ENCODE assay signal across 8 mouse cellular contexts in the genomic region with DNA sequence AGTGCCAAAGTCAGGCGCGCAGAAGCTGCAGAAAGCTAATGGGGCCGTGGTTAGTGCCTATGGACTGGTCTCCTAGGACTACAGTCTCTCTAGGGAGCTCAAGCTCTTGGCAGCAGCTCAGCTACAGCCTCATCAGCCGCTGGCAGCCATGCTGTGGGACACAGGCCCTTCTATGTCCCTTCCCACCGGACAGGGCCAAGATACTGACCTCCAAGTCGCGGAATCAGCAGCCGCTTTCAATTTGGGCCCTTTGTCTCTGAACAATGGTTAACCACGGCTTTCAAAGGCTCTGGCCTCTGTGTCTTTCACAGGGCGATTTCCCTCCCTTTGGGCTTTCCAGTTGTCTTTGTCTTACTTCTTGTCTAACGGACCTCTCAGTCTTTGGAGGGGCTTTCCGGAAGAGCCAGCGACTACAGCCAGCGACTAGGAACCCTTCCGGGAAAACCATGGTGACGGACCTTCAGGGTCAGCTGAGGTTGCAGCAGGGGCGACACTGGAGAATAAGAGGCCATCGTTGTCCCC. TPM values are rescaled to one million over a fixed set of nuclear protein-coding genes. Genes with fewer than 3 reads are reported as not detected.
DNase-seq lines count a peak whose midpoint lies in the region; ATAC-seq and TF ChIP-seq lines count a peak whose summit lies in the region.

No protein-coding gene starts in this region.

- no peak overlapping the region for H3K4me3 ChIP-seq in cerebellum, adult 2 months (replicated peaks; ENCODE audit: insufficient read depth, low read depth, low read length)
- 0 out of 2 replicates have a peak overlapping the region, but pooled peaks have one; percentile 3 for H3K4me3 ChIP-seq in hindbrain, embryonic 11.5 days (ENCODE audit: low read depth, low read length)
- no peak overlapping the region for H3K4me3 ChIP-seq in limb, embryonic 13.5 days

- no peak for TF ChIP-seq CTCF in cerebellum, adult 2 months (IDR thresholded peaks at IDR 0.05; ENCODE audit: borderline replicate concordance, insufficient read depth, low read depth, low read length)

- no peaks in the 10 kb centered on the region for H3K4me1 ChIP-seq in cerebellum, adult 2 months (ENCODE audit: control insufficient read depth, insufficient read depth, low read length)
- H3K4me1 ChIP-seq in hindbrain, embryonic 11.5 days (replicated peaks; ENCODE audit: control insufficient read depth, insufficient read depth, low read length), result no peaks in the 10 kb centered on the region
- peaks cover 11% of the 10 kb centered on the region for H3K4me1 ChIP-seq in limb, embryonic 13.5 days

- DNase-seq in cerebellum, adult 2 months, result peak; percentile 28 to 45
- no peak for DNase-seq in cerebellum, adult 8-10 months
- DNase-seq in brain, adult 2 months (ENCODE audit: low read depth, low spot score), result peak; percentile 23
- DNase-seq in gastrocnemius, adult 18-20 months (ENCODE audit: low spot score), result peak; percentile 48
- peak; percentile 80 for DNase-seq in hindbrain, embryonic 11.5 days (ENCODE audit: low spot score)
- peak; percentile 17 for DNase-seq in ovary, postnatal 36 days (ENCODE audit: low spot score)
- no peak for DNase-seq in urinary bladder, adult 2 months (ENCODE audit: low spot score)

- ATAC-seq in hindbrain, embryonic 11.5 days (ENCODE audit: low FRiP score), result peak; percentile 78
- no peak for ATAC-seq in limb, embryonic 13.5 days (ENCODE audit: low FRiP score, low read depth)

- H3K4me2 ChIP-seq in hindbrain, embryonic 11.5 days (replicated peaks; ENCODE audit: low read depth, low read length), result peak overlapping the region; percentile 31
- H3K4me2 ChIP-seq in limb, embryonic 13.5 days (replicated peaks), result 0 out of 2 replicates have a peak overlapping the region, but pooled peaks have one; percentile 16

- peak overlapping the region; percentile 38 for H3K9ac ChIP-seq in hindbrain, embryonic 11.5 days (ENCODE audit: low read depth, low read length)
- H3K9ac ChIP-seq in limb, embryonic 13.5 days, result no peak overlapping the region

- WGBS in cerebellum, adult 2 months, result 22% methylated on average over 18 of the region's 18 CpGs
- 12% methylated on average over 18 of the region's 18 CpGs for WGBS in hindbrain, embryonic 11.5 days
- whole genome bisulfite sequencing in limb, embryonic 13.5 days, result 63% methylated on average over 18 of the region's 18 CpGs

- no peak overlapping the region for H3K27ac ChIP-seq in cerebellum, adult 2 months (ENCODE audit: insufficient read depth, low read length)
- peak overlapping the region; percentile 43; the same call in 1 of the 2 replicates for H3K27ac ChIP-seq in hindbrain, embryonic 11.5 days (ENCODE audit: low read depth, low read length)
- H3K27ac ChIP-seq in limb, embryonic 13.5 days, result no peak overlapping the region

- H3K36me3 ChIP-seq in hindbrain, embryonic 11.5 days (ENCODE audit: control insufficient read depth, insufficient read depth, low read length), result no peaks in the 10 kb centered on the region
- no peaks in the 10 kb centered on the region for H3K36me3 ChIP-seq in limb, embryonic 13.5 days

- H3K27me3 ChIP-seq in cerebellum, adult 2 months (ENCODE audit: control insufficient read depth, insufficient read depth, low read length), result no peaks in the 10 kb centered on the region
- no peaks in the 10 kb centered on the region for H3K27me3 ChIP-seq in hindbrain, embryonic 11.5 days (ENCODE audit: control insufficient read depth, insufficient read depth, low read length)
- H3K27me3 ChIP-seq in limb, embryonic 13.5 days, result no peaks in the 10 kb centered on the region

- TF ChIP-seq POLR2A in cerebellum, adult 2 months (IDR thresholded peaks at IDR 0.05; ENCODE audit: borderline replicate concordance, insufficient read depth, low read length), result no peak

- no peaks in the 10 kb centered on the region for H3K9me3 ChIP-seq in hindbrain, embryonic 11.5 days (ENCODE audit: control insufficient read depth, low read length)
- no peaks in the 10 kb centered on the region for H3K9me3 ChIP-seq in limb, embryonic 13.5 days

RNA-seq across cellular contexts. Expression of a gene that starts 25.5 kb away (rescaled TPM):
- polyA plus RNA-seq in cerebellum, adult 2 months (2012; rRNA removed), result 187 and 207 TPM in 2 replicates
- total RNA-seq in gastrocnemius, adult 18-20 months (2021), result 10 to 100 TPM; 21.1 to 33.0 TPM
- polyA plus RNA-seq in hindbrain, embryonic 11.5 days (2014; fragmentation: Nextera tagmentation; extraction: Ambion mirVana), result 39.9 and 49.8 TPM in 2 replicates
- polyA plus RNA-seq in limb, embryonic 13.5 days (2015; fragmentation: Nextera tagmentation; extraction: Ambion mirVana), result 61.6 and 64.8 TPM in 2 replicates
- polyA plus RNA-seq in urinary bladder, adult 2 months (2012; rRNA removed), result 71.0 and 82.0 TPM in 2 replicates

Comparison
In these comparisons a context has a peak if more than half of its experiments do, and no peak if none do; other contexts are left out.
1. DNase-seq: peak in cerebellum, adult 2 months (2 of 2), brain, adult 2 months (single experiment), gastrocnemius, adult 18-20 months (single experiment), hindbrain, embryonic 11.5 days (single experiment) and ovary, postnatal 36 days (single experiment); none in cerebellum, adult 8-10 months (single experiment) and urinary bladder, adult 2 months (single experiment).